Mouse (Mus musculus): ENCODE measurements at regions not wholly inside any gene's neighbourhood (a gene's known extent, or its start where the extent isn't known, plus 50 kb on each side); places are given as distances from the start of the nearest gene placed in this dataset.
A peak's percentile ranks its signal among the peaks of the same experiment; 100 is the strongest.

- no peaks in the 10 kb centered on the region for H3K9me3 ChIP-seq
- no peaks in the 10 kb centered on the region for H3K36me3 ChIP-seq
- H3K27me3 ChIP-seq (ENCODE audit: insufficient read depth, poor library complexity, severe bottlenecking): no peaks in the 10 kb centered on the region
- H3K4me3 ChIP-seq: no peak overlapping the region
- peak overlapping the region; percentile 13; the same call in 1 of the 2 replicates for H3K27ac ChIP-seq
- WGBS: 60% methylated on average over 13 of the region's 13 CpGs
- DNase-seq (ENCODE audit: low spot score): no peak
- H3K4me1 ChIP-seq: 0 out of 2 replicates have a peak, but pooled peaks cover 8% of the 10 kb centered on the region
Measured at GRCm38 (mm10) chr9:122064937-122065673, 52.0 kb upstream of the Snrk start.

DNA sequence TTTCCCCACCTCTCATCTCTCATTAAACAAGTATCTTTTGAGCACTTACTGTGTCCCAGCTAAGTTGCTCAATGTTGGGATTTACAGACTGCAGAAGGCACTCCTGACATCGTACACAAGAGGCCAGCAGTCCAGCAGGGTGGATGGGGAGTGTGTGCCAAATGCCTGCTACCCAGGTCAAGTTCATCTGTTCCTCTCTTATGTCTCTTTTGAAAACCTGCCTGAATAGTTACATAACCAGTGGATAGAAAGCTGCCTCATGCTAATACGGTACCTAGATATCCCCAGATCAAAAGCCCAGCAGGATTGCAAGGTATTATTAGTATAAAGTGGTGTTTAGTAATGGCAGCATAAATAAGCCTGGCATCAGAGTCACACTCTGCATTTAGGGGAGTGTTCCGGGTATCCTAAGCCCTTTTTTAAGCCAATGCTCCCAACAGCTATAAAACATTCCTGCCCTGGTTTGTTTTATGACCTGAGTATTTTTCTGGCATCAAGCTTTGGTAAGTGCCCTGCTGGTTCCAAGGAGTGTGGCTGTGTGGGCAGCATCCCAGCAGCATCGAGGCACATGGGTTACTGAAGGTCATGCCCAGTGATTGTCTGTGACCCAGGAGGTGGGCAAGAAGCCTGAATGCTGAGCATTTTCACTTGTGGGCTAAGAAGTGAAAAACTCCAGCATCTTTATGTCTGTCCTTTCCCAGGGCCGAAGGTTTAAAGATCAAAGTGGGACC, 59.1 kb upstream of the Pomgnt2 start:
- no peak for DNase-seq (ENCODE audit: low spot score)
- no peaks in the 10 kb centered on the region for H3K9me3 ChIP-seq
- H3K27me3 ChIP-seq (ENCODE audit: insufficient read depth, poor library complexity, severe bottlenecking): no peaks in the 10 kb centered on the region
- WGBS: 83% methylated on average over 5 of the region's 5 CpGs
- no peak overlapping the region for H3K27ac ChIP-seq
- peaks cover 11% of the 10 kb centered on the region for H3K4me1 ChIP-seq
- no peak overlapping the region for H3K4me3 ChIP-seq
- H3K36me3 ChIP-seq: no peaks in the 10 kb centered on the region

GRCm38 (mm10) chr9:122051716-122052115, 54.8 kb upstream of the Pomgnt2 start:
- Histone ChIP-seq H3K4me3 (no peak overlapping the region), H3K4me1 (peaks cover 41% of the 10 kb centered on the region), H3K27me3 (ENCODE audit: insufficient read depth, poor library complexity, severe bottlenecking) (0 out of 2 replicates have a peak, but pooled peaks cover 6% of the 10 kb centered on the region), H3K9me3 (no peaks in the 10 kb centered on the region), H3K27ac (no peak overlapping the region), H3K36me3 (no peaks in the 10 kb centered on the region)
- WGBS: 55% methylated on average over 7 of the region's 7 CpGs
- no peak for DNase-seq (ENCODE audit: low spot score)

DNA sequence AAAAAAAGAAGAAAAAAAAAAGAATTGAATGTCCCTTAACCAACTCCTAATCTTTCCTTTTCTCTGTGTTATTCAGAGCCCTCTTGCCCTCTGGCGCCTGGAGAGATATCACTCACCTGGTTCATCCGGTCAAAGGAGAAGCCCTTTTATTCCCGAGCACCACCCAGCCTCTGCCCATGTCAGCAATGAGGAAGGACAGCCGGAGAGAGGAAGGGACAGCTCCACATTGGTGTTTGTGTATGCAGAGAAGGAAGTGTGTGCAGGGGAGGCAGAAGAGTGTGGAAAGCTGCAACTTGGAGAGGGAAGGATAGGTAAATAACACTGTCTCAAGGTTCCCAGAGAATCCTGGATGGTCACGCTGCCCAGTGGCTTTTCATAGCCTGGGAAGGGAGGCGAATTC, 54.2 kb upstream of the Pomgnt2 start:
- H3K4me3 ChIP-seq: no peak overlapping the region
- H3K9me3 ChIP-seq: no peaks in the 10 kb centered on the region
- H3K4me1 ChIP-seq: peaks cover 43% of the 10 kb centered on the region
- 47% methylated on average over 6 of the region's 6 CpGs for WGBS
- no peak overlapping the region for H3K27ac ChIP-seq
- DNase-seq (ENCODE audit: low spot score): no peak
- no peaks in the 10 kb centered on the region for H3K36me3 ChIP-seq
- peaks cover 11% of the 10 kb centered on the region; the same call in 1 of the 2 replicates for H3K27me3 ChIP-seq (ENCODE audit: insufficient read depth, poor library complexity, severe bottlenecking)

DNA sequence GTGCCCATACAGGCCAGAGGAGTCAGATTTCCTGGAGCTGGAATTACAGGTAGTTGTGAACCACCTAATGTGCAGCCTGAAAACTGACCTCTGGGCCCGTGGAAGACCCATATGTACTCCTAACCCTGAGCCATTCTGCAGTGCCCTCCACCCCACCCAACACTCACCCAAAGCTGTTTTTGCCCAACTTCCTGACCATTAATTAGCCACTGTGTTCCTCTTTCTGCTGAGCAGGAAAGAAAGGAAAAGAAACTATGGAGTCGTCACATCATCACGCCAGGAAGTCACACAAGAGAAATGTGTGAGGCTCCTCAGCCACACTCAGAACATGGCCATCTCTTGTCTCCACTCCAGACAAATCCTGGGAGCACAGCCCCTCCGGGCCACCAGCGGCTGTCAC, 52.1 kb upstream of the Pomgnt2 start:
- WGBS: 49% methylated on average over 5 of the region's 5 CpGs

GRCm38 (mm10) chr9:122047962-122048625, 51.2 kb upstream of the Pomgnt2 start:
- Histone ChIP-seq H3K4me3 (no peak overlapping the region), H3K36me3 (no peaks in the 10 kb centered on the region), H3K27ac (peak overlapping the region; percentile 72; the same call in 1 of the 2 replicates), H3K4me1 (peaks cover 42% of the 10 kb centered on the region), H3K27me3 (ENCODE audit: insufficient read depth, poor library complexity, severe bottlenecking) (peaks cover 20% of the 10 kb centered on the region; the same call in 1 of the 2 replicates), H3K9me3 (no peaks in the 10 kb centered on the region)
- no peak for DNase-seq (ENCODE audit: low spot score)
- 7% methylated on average over 8 of the region's 8 CpGs for WGBS

More for the DNA sequence above, 52.1 kb upstream of the Pomgnt2 start:
- H3K27me3 ChIP-seq (ENCODE audit: insufficient read depth, poor library complexity, severe bottlenecking): peaks cover 20% of the 10 kb centered on the region; the same call in 1 of the 2 replicates
- no peak for DNase-seq (ENCODE audit: low spot score)
- H3K4me3 ChIP-seq: no peak overlapping the region
- H3K4me1 ChIP-seq: peaks cover 45% of the 10 kb centered on the region
- no peaks in the 10 kb centered on the region for H3K9me3 ChIP-seq
- no peaks in the 10 kb centered on the region for H3K36me3 ChIP-seq
- no peak overlapping the region; the same call in 1 of the 2 replicates for H3K27ac ChIP-seq

Measured in heart, embryonic 10.5 days (tissue).